Mouse (Mus musculus) cerebellum, adult 2 months (tissue): ENCODE results near the gene Cntrob. TPM values are rescaled to one million over a fixed set of nuclear protein-coding genes. Genes with fewer than 3 reads are reported as not detected.
A peak's percentile ranks its signal among the peaks of the same experiment; 100 is the strongest.

Experiments used
- DNase-seq, 2 experiments: peaks; one replicate each; pipeline ENCODE4 v3.0.0; 2021
- H3K27ac ChIP-seq: fragments of 200-500 bp; 2 replicates; pipeline ENCODE4 v1.5.1; 2012; ENCODE audit warnings: low read length, control low read depth, inconsistent platforms; ENCODE audit not compliant: insufficient read depth
- H3K27me3 ChIP-seq: fragments of 200-500 bp; 2 replicates; pipeline ENCODE4 v1.6.1; 2012; ENCODE audit warnings: inconsistent platforms, mild to moderate bottlenecking, low read length, moderate library complexity; ENCODE audit not compliant: control insufficient read depth, insufficient read depth
- H3K4me1 ChIP-seq: fragments of 200-500 bp; 2 replicates; pipeline ENCODE4 v1.6.1; 2011; ENCODE audit warnings: low read length; ENCODE audit not compliant: control insufficient read depth, insufficient read depth
- H3K4me3 ChIP-seq: fragments of 200-500 bp; replicated peaks from 2 replicates; pipeline ENCODE3; 2011; ENCODE audit warnings: mild to moderate bottlenecking, low read depth, low read length, control low read depth; ENCODE audit not compliant: insufficient read depth
- CTCF ChIP-seq: fragments of 200-500 bp; IDR thresholded peaks from 2 replicates; pipeline ENCODE4 v1.5.1; 2011; ENCODE audit warnings: low read depth, mild to moderate bottlenecking, control low read depth, low read length, moderate library complexity, borderline replicate concordance; ENCODE audit not compliant: insufficient read depth
- POLR2A ChIP-seq: fragments of 200-500 bp; IDR thresholded peaks from 2 replicates; pipeline ENCODE4 v1.6.1; 2011; ENCODE audit warnings: low read length, control low read depth, borderline replicate concordance; ENCODE audit not compliant: insufficient read depth
- WGBS: fragments of 180-500 bp; shearing (Covaris S2); methylation state at CpG from one replicate; pipeline ENCODE4 v1.1.7; 2018; 5-methylcytosine and 5-hydroxymethylcytosine counted together
- polyA plus RNA-seq: library from polyadenylated mRNA; depleted of rRNA; stranded (reverse); fragments of >200 nt; gene quantifications from 2 replicates; pipeline ENCODE4 v1.2.3, GENCODE M21; 2012; rRNA removed

The Cntrob gene
- 22.0 and 23.0 TPM in 2 replicates for polyA plus RNA-seq

DNA sequence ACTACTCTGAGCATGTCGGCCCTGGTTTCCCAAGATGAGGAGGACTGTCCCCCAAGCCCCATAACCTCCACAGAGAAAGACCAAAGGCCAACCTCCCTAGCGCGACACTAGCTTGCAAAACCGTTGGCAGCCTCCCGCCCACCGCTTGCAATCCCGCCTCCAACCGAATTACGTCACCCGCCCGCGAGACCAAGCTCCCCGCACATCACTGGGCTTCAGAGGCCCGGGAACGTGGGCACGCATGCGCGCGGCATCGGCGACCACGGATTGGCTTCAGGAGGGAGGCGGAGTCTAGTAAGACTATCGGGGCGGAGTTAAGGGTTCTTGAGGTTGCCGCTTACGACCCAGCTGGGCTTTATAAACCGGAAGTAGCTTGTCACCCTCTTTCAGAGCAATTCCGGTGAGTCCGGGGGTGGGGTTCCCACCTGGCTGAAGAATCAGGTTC is at the start of gene Cntrob, which contains the start of gene Trappc1:
TSS of gene Cntrob (minus strand) at position 109 of the 445 bp plus-strand sequence.
TSS of gene Trappc1 (plus strand) at position 314 of the 445 bp plus-strand sequence.
- peak; percentile 99 to 100 for DNase-seq
- WGBS: under 1% methylated on average over 30 of the region's 30 CpGs
- Histone ChIP-seq H3K4me3 (peak within 1 kb of the TSS; percentile 92), H3K27ac (peak within 1 kb of the TSS; percentile 92), H3K27me3 (no peaks in the 10 kb centered on the region), H3K4me1 (peaks cover 6% of the 10 kb centered on the region)
- TF ChIP-seq CTCF (no peak), POLR2A (peak; percentile 96)

- H3K27me3 ChIP-seq: no peaks in the 10 kb centered on the region
- TF ChIP-seq CTCF (peak; percentile 30; the same call in 1 of the 2 replicates), POLR2A (no peak)
- peaks cover 23% of the 10 kb centered on the region for H3K4me1 ChIP-seq
- no peak for DNase-seq
- WGBS: 63% methylated on average over 3 of the region's 3 CpGs
- no peak overlapping the region for H3K4me3 ChIP-seq
- H3K27ac ChIP-seq: no peak overlapping the region; the same call in 1 of the 2 replicates
These were observed 49.2 kb upstream of the Cntrob start for GRCm38 (mm10) chr11:69372780-69373170.

DNA sequence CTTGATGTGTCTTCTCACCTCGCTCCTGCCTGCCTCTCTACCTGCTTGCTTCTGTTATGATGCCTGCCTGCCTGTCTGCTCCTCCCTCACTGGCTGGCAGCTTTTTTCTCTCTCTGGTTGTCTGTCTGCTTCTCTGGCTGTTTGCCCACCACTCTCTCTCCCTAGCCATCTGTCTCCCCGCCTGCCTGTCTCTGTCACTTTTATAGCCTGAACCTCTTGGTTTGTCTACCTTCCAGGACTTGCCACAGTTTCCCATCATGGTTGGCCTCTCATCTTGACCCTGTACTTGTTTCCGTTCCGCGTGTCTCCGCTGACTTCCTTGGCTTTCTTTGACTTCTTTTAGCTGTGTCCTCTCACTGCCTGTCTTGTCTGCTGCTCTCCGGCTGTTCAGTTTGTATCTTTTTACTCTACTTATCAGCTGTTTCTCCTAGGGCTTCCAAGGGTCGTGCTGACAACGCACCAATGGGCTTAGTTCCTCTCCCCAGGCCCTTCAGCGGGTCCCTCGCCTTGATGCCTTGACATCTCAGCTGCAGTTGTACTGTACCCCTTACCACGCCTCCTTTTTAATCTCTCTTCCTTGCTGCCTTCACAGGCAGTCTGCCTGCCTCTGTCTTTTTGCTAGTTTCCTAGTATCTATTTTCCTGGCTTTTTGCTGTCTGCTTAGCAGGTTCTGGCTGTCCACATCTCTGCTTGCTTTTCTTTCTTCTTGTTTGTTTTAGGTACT is 48.6 kb upstream of the Cntrob start:
- 7% methylated on average over 12 of the region's 12 CpGs for WGBS
- peak overlapping the region; percentile 72 for H3K27ac ChIP-seq
- peak overlapping the region; percentile 15 for H3K4me3 ChIP-seq
- no peaks in the 10 kb centered on the region for H3K27me3 ChIP-seq
- TF ChIP-seq POLR2A: peak; percentile 29; the same call in 1 of the 2 replicates
- TF ChIP-seq CTCF: no peak
- DNase-seq: peak; percentile 91 to 96
- peaks cover 24% of the 10 kb centered on the region for H3K4me1 ChIP-seq

DNA sequence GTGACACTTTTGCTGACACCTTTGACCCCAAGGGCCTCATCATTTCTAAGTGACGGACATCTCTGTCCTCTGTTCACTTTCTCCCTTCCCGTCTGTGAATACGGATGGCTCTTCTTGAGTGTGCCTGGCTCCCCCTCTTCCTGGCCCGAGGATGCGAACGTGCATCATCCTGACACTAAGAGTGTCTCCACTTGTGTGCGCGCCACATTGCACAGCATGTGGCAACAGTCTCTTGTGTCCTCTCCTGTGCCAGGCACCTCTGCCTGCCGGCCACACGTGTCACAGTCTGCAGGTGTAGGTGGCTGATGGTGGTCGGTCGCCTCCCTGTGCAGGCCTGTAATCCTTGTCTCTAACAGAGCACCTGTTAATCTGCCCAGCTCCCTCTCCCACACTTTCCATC is 48.0 kb upstream of the Cntrob start:
- no peak for DNase-seq

GRCm38 (mm10) chr11:69370817-69371215 is 47.2 kb upstream of the Cntrob start:
- Histone ChIP-seq H3K27me3 (no peaks in the 10 kb centered on the region), H3K4me1 (peaks cover 29% of the 10 kb centered on the region), H3K27ac (no peak overlapping the region), H3K4me3 (no peak overlapping the region)
- 71% methylated on average over 9 of the region's 9 CpGs for WGBS
- no peak for DNase-seq
- TF ChIP-seq POLR2A (no peak), CTCF (no peak)

More for the DNA sequence above, 48.0 kb upstream of the Cntrob start:
- H3K4me3 ChIP-seq: no peak overlapping the region
- peaks cover 24% of the 10 kb centered on the region for H3K4me1 ChIP-seq
- peak overlapping the region; percentile 3; the same call in 1 of the 2 replicates for H3K27ac ChIP-seq
- 33% methylated on average over 12 of the region's 12 CpGs for WGBS
- no peaks in the 10 kb centered on the region for H3K27me3 ChIP-seq
- TF ChIP-seq POLR2A (no peak), CTCF (no peak)

DNA sequence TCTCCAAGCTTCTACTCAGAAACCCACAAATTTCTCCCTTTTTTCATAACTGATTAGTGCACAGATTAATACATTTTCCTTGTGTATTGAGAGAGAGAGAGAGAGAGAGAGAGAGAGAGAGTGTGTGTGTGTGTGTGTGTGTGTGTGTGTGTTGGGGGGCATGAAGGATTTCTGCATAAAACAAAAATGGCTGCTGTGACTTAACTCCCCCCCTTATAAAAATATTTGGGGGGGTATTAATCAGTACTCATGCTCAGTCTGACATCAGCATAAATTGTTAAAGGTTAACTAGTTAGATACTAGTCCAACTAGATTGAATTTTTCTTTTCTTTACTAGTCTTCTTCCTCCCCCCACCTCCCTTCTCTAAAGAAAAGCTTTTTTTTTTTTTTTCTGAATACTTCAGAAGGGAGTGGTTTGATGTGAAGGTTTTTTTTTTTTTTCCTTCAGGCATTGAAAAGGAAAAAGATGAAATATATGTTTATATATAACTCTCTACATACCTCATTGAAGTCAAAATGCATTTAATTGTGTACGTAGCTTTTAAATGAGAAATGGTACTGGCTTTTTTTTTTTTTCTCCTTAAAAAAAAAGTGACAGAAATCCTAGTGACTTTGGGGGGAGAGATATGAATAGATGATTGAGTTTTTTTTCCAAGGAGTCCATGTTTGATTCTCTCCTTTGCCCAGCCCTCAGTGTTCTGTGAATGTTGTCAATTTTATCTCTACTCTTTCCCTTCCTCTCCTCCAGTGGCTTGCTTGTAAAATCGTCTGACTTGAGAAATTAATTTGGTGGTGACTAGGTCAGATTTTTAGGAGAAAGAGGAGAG is 46.6 kb upstream of the Cntrob start:
- no peak overlapping the region for H3K27ac ChIP-seq
- no peaks in the 10 kb centered on the region for H3K27me3 ChIP-seq
- peaks cover 35% of the 10 kb centered on the region for H3K4me1 ChIP-seq
- 75% methylated on average over 2 of the region's 2 CpGs for WGBS
- no peak for DNase-seq
- H3K4me3 ChIP-seq: no peak overlapping the region
- no peak for TF ChIP-seq POLR2A
- TF ChIP-seq CTCF: no peak

GRCm38 (mm10) chr11:69369215-69369989 is 45.8 kb upstream of the Cntrob start, which contains the start of gene Chd3:
TSS of gene Chd3 (minus strand) at chr11:69369406.
- TF ChIP-seq POLR2A: no peak
- no peak for TF ChIP-seq CTCF
- H3K4me1 ChIP-seq: peaks cover 43% of the 10 kb centered on the region
- H3K27me3 ChIP-seq: no peaks in the 10 kb centered on the region
- H3K4me3 ChIP-seq: peak within 1 kb of the TSS; percentile 90
- 2% methylated on average over 13 of the region's 34 CpGs for WGBS
- no peak for DNase-seq
- H3K27ac ChIP-seq: peak within 1 kb of the TSS; percentile 49
